Mouse (Mus musculus) layer of hippocampus, postnatal 25 days (tissue): ENCODE measurements around the gene B4galnt1. TPM values are rescaled to one million over a fixed set of nuclear protein-coding genes. Genes with fewer than 3 reads are reported as not detected.
"Not testable (repeated sequence)": the region's sequence is repeated elsewhere in the genome, so short reads cannot be mapped to it uniquely, and the experiment has no call there.

Source experiments
- DNase-seq, 2 experiments: peaks; one replicate each; pipeline ENCODE4 v3.0.0; 2022; ENCODE audit warnings: mixed read lengths in 2 of 2, low spot score in 1 of 2; ENCODE audit errors: extremely low spot score in 1 of 2
- total RNA-seq, 2 experiments: library from RNA; stranded (reverse); gene quantifications; 2 replicates each; pipeline ENCODE4 v1.2.3; 2021

Gene B4galnt1
- total RNA-seq, 2 experiments from 2014 or later, result 113 to 114 TPM

GRCm38 (mm10) chr10:127186451-127186850 is 21.4 kb downstream of the B4galnt1 start:
- no peak for DNase-seq

DNA sequence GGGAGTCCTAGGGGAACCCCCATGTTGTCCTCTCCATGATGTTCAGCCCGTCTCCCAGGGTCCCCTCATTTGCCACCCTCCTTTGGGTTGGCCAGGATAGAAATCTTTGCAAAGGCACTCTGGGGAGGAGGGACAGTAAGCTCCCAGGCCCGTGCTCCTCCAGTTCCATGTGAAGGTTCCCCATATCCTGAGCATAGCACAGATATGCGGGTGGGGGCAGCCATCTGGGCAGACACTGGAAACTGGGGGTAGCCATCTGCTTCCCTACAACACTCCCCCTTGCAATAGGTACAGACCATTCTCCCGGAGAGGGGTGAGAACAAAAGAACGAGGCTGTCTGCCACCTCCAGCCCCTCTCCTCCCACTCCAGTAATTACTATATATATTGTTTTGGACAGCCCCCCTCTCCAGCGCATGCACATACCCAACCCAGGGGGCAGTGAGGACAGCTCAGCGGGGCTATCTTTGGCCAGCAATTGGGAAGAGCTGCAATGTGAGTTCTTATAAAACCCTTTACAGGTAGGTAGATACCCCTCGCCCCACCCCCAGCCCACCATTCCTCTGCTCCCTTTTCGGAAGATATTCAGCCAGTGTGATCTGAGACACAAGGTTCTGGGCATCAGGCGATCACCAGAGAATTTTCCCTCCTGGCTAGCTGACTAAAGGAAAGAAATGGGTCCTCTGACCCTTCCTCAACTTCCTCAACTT is 22.5 kb downstream of the B4galnt1 start:
- peak in 1 of 2 experiments; percentile 56 for DNase-seq

- DNase-seq, result no peak
These were observed 23.0 kb downstream of the B4galnt1 start for GRCm38 (mm10) chr10:127188079-127188453.

GRCm38 (mm10) chr10:127188465-127189115 is 23.6 kb downstream of the B4galnt1 start:
- DNase-seq, result peak in 1 of 2 experiments; percentile 53

DNA sequence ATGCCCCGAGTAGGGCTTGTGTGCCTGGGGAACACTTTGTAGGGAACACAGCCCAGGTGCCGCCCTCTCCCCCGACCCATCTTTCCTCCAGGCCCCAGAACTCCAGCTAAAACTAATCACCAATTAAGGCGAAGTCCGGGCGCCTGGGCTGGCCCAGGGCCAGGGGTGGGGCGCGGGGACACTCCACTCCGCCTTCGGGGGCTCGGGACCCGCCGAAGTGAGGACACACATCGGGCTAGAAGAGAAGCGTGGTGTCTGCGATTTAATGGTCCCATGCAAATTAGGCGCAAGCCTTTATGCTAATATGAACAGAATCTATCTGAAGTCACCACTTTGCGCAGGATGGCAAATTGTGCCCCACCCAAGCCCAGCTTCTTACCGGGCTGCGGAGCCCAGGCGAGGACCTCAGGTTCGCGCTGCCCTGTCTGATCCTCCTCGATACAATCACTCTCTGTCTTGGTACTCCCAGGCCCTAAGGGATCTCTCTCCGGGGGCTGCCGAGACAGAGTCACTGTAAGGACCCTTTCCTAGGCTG is 24.2 kb downstream of the B4galnt1 start:
- peak in 1 of 2 experiments; percentile 24 for DNase-seq

GRCm38 (mm10) chr10:127189651-127190381 is 24.8 kb downstream of the B4galnt1 start, which contains the start of gene Arhgef25:
Gene Arhgef25, minus strand, starts transcription at chr10:127190083.
- no peak for DNase-seq

GRCm38 (mm10) chr10:127190398-127191190 is 25.6 kb downstream of the B4galnt1 start:
- no peak for DNase-seq

GRCm38 (mm10) chr10:127191191-127192056 is 26.4 kb downstream of the B4galnt1 start:
- no peak for DNase-seq

DNA sequence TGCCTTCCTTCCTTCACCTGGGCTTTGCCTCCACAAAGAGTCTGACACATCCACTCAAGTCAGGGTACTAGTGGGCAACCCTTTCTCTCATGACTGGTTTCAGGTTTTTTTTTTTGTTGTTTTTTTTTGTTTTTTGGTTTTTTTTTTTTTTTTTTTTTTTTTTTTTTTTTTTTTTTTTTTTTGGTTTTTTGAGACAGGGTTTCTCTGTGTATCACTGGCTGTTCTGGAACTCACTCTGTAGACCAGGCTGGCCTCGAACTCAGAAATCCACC is 27.0 kb downstream of the B4galnt1 start:
- DNase-seq, result not testable (repeated sequence)

- DNase-seq, result no peak
These were observed 28.0 kb downstream of the B4galnt1 start for GRCm38 (mm10) chr10:127193011-127193410.

GRCm38 (mm10) chr10:127194428-127195327 is 29.7 kb downstream of the B4galnt1 start:
- DNase-seq, result no peak

GRCm38 (mm10) chr10:127195328-127196129 is 30.5 kb downstream of the B4galnt1 start, which contains the start of gene Dtx3:
Gene Dtx3, minus strand, starts transcription at chr10:127195728.
- DNase-seq, result no peak

DNA sequence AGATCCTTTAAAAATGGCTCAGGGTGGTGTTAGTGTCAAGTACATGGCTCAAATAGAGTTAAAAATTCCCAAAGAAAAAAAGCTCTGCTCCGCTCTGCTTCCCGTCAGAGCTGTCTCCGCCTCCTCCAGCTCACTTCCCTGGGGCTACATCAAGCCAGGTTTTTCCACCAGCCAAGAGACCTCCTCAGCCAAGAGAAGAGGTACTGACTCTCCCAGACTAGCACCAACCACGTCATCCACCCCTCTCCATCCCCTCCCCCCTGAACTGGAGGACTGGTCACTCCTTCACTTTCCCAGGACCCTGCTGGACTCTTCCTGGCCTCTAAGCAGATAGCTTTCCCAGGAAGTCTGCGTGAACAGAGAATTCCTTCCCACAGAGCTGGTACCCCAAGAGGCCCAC is 31.4 kb downstream of the B4galnt1 start:
- peak in 1 of 2 experiments; percentile 24 for DNase-seq

DNA sequence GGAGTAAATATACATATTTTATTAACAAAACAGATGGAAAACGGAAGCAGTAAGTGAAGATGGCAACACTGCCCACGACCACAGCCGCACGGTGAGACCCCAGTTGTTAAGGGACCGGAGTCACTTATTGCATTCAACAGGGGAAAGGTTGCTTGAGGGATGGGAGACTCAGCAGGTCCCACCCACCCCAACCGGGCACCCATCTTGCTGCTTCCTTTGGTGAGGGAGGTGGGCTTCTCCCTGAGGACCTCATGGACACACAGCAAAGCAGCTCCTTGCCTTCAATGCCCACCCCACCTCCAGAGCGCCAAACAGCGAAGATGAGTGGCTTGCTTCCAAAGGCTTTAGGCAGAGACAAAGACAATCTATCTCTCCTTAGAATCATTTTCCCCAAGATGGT is 32.1 kb downstream of the B4galnt1 start:
- DNase-seq, result no peak

GRCm38 (mm10) chr10:127197505-127198110 is 32.6 kb downstream of the B4galnt1 start:
- no peak for DNase-seq

DNA sequence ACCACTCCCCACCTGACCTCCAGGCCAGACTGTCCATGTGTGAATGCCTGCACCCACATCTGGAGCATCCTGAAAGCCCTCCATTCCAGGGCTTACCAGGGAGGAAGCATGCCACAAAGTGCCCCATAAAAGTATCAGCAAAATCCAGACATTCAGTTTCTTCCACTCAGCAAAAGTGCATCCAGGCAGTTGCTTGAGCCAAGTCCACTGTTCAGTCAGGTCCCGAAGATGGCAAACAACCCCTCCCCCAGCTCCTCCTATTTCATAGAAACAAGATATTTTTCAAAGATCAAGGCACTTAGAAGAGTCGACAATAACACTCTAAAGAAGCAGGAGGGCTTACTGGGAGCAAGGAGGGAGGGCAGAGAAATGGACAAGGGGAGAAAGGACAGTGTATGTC is 33.5 kb downstream of the B4galnt1 start:
- no peak for DNase-seq

DNA sequence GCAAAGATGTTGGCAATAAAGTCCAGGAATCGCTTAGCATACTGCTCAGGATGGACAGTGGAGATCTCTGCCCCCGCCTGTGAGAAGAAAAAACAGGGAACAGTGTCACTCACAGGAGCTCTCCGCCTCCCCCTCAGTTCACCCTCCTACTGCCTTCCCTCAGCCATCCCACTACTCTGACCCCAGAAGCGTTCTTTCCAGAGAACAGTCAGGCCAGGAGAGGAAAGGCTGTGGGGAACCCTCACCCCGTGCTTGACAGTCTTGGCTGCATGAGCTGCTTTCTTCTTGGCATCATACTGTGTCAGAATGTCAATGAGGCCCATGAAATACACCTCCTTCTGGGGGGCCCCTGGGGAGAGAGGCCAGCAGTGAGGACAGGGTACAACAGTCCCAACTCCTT is 34.0 kb downstream of the B4galnt1 start:
- no peak for DNase-seq
